Mouse (Mus musculus) lung, embryonic 14.5 days (tissue): ENCODE results near the gene Stxbp2. TPM values are rescaled to one million over a fixed set of nuclear protein-coding genes. Genes with fewer than 3 reads are reported as not detected.

Experiments
- ATAC-seq: fragments of 200-750 bp; cut with Nextera tagmentation; 2 replicates; pipeline ENCODE4 v1.8.0; 2017; ENCODE audit warnings: mild to moderate bottlenecking, moderate TSS enrichment, moderate library complexity; ENCODE audit not compliant: insufficient read depth
- DNase-seq: peaks from one replicate; pipeline ENCODE4 v3.0.0-alpha.2; 2015
- H3K27ac ChIP-seq: fragments of 300-500 bp; sonication (generic); 2 replicates; pipeline ENCODE4 v1.5.1; 2014; ENCODE audit warnings: low read depth, mild to moderate bottlenecking, moderate library complexity
- H3K27me3 ChIP-seq: fragments of 300-500 bp; sonication (generic); 2 replicates; pipeline ENCODE4 v1.6.1; 2014; ENCODE audit warnings: low read length, control low read depth; ENCODE audit not compliant: insufficient read depth
- H3K36me3 ChIP-seq: fragments of 300-500 bp; sonication (generic); 2 replicates; pipeline ENCODE4 v1.6.1; 2014; ENCODE audit warnings: control low read depth; ENCODE audit not compliant: insufficient read depth
- H3K4me1 ChIP-seq: fragments of 300-500 bp; sonication (generic); 2 replicates; pipeline ENCODE4 v1.6.1; 2014; ENCODE audit warnings: antibody characterized with exemption, control low read depth; ENCODE audit not compliant: insufficient read depth
- H3K4me2 ChIP-seq: fragments of 300-500 bp; sonication (generic); 2 replicates; pipeline ENCODE4 v1.6.1; 2014; ENCODE audit warnings: mild to moderate bottlenecking
- H3K4me3 ChIP-seq: fragments of 300-500 bp; sonication (generic); 2 replicates; pipeline ENCODE4 v1.5.1; 2014; ENCODE audit warnings: low read depth, low read length
- H3K9ac ChIP-seq: fragments of 300-500 bp; sonication (generic); 2 replicates; pipeline ENCODE4 v1.6.1; 2014
- H3K9me3 ChIP-seq: fragments of 300-500 bp; sonication (generic); 2 replicates; pipeline ENCODE4 v1.6.1; 2016; ENCODE audit warnings: low read depth, low read length, control low read depth
- CTCF ChIP-seq: IDR thresholded peaks from 2 replicates; pipeline ENCODE4 v1.5.1; 2016; ENCODE audit warnings: antibody characterized with exemption, low read depth
- WGBS: fragments of 180-500 bp; shearing (Covaris S2); extraction: QIAGEN DNeasy Blood & Tissue Kit; methylation state at CpG from one replicate; pipeline ENCODE4 v1.1.7; 2014; 5-methylcytosine and 5-hydroxymethylcytosine counted together
- polyA plus RNA-seq: library from polyadenylated mRNA; unstranded; fragments of >200 nt; fragmentation: Nextera tagmentation; extraction: Ambion mirVana; gene quantifications from 2 replicates; pipeline ENCODE4 v1.2.1, GENCODE M21; 2014

Gene Stxbp2
- polyA plus RNA-seq, 1 experiment from 2014 or later = 64.0 TPM

DNA sequence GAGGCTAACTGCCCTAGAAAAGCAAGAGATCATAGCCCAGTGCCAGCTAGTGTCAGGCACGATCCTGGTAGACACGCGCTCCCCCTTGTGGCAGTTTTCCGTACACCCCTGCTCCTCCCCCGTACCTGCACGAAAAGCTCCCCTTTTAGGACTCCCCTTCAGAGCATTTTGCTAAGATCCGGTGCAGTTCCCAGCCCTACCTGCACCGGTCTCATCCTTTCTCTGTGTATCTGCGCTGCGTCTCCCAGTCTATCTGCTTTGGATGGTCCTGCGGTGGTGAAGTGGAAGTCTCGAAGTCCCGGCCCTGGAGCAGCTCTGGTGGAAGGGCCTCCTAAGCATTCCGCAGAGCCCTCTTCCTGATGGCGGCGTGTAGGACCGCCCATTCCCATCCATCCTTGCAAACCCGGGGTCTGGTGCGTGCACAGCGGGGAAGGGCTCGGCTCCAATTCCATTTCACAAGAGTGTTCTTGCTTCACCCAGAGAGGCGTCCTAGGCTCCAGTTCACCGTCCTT is 41.3 kb downstream of the Stxbp2 start, which contains the start of gene Fcor:
Gene Fcor (minus strand): TSS at position 383 of the 512 bp plus-strand sequence.
- peak within 1 kb of the TSS; percentile 72 for H3K4me2 ChIP-seq
- H3K36me3 ChIP-seq = no peaks in the 10 kb centered on the region
- no peaks in the 10 kb centered on the region for H3K9me3 ChIP-seq
- ATAC-seq = peak; percentile 87
- peak; percentile 92 for TF ChIP-seq CTCF
- DNase-seq = peak; percentile 87
- H3K9ac ChIP-seq = peak within 1 kb of the TSS; percentile 52
- H3K27ac ChIP-seq = peak within 1 kb of the TSS; percentile 13; the same call in 1 of the 2 replicates
- H3K27me3 ChIP-seq = no peaks in the 10 kb centered on the region
- WGBS = 0% methylated on average over 23 of the region's 23 CpGs
- H3K4me1 ChIP-seq = no peaks in the 10 kb centered on the region
- H3K4me3 ChIP-seq = peak within 1 kb of the TSS; percentile 52

DNA sequence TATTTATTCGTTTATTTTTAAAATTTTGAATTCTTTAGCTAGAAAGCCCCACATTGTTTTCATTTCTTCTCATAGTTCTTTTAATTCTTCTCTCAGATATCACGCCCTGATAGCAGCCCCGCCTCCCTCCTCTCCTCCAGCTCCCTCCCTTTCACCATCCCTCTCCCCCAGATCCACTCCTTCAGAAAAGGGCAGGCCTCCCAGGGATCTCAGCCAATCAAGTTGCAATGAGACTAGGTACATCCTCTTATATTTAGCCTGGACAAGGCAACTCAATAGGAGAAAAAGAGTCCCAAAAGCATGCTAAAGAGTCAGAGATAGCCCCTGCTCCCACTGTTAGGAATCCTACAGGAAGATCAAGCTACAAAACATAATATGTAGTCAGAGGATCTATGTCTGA is 43.9 kb downstream of the Stxbp2 start:
- Histone ChIP-seq H3K27me3 (no peaks in the 10 kb centered on the region), H3K4me2 (no peak overlapping the region), H3K9ac (no peak overlapping the region), H3K36me3 (peaks cover 13% of the 10 kb centered on the region), H3K4me3 (no peak overlapping the region), H3K9me3 (no peaks in the 10 kb centered on the region), H3K4me1 (no peaks in the 10 kb centered on the region), H3K27ac (no peak overlapping the region)
- 49% methylated on average over 3 of the region's 3 CpGs for WGBS
- ATAC-seq (no peak), DNase-seq (no peak)
- TF ChIP-seq CTCF = no peak

DNA sequence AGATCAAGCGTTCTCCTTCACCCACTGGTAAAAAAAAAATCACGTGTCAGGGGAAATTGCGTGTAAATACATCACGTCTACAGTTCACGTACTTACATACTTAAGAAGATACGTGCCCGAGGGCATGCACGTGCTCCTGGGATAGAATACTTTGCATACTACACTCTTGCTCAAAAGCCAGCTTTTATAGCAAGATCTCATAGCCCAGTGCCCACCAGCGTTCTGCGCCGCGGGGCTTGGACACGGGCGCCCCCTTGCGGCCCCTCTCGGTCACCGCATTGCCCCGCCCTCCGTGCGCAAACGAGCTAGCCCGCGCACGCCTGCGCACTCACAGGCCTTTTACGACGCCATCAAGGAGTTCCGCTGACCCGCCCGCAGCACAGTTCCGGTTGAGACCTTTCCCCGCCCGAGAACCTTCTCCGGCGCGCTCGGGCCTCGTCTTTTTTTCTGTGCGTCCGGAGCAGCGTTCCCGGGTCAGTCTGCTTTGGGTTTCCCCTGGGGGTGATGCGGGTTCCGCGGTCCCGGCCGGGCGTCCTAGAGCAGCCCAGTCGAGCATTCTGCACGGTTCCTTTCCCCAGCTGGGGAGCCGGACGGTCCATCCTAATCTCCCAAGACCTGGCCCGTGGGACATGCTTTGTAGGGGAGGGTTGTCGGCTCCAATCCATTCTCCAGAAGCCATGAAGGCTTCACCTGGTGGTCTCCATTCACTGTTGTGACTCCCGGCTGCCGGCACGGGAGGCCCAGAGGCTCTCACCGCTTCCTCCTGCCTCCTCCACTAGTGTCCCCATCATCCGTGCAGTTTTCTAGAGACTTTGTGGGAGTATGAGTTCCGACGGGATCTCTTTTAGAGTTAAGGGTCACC is 45.6 kb downstream of the Stxbp2 start, which contains the start of gene Trappc5:
Gene Trappc5 (plus strand): TSS at position 169 of the 862 bp plus-strand sequence.
- DNase-seq = peak; percentile 97
- H3K4me1 ChIP-seq = no peaks in the 10 kb centered on the region
- H3K27ac ChIP-seq = peak within 1 kb of the TSS; percentile 95
- H3K4me2 ChIP-seq = peak within 1 kb of the TSS; percentile 60
- peak within 1 kb of the TSS; percentile 96 for H3K9ac ChIP-seq
- peaks cover 24% of the 10 kb centered on the region for H3K36me3 ChIP-seq
- peak; percentile 77 for ATAC-seq
- H3K27me3 ChIP-seq = no peaks in the 10 kb centered on the region
- peak within 1 kb of the TSS; percentile 87 for H3K4me3 ChIP-seq
- WGBS = under 1% methylated on average over 61 of the region's 61 CpGs
- TF ChIP-seq CTCF = peak; percentile 91
- no peaks in the 10 kb centered on the region for H3K9me3 ChIP-seq

DNA sequence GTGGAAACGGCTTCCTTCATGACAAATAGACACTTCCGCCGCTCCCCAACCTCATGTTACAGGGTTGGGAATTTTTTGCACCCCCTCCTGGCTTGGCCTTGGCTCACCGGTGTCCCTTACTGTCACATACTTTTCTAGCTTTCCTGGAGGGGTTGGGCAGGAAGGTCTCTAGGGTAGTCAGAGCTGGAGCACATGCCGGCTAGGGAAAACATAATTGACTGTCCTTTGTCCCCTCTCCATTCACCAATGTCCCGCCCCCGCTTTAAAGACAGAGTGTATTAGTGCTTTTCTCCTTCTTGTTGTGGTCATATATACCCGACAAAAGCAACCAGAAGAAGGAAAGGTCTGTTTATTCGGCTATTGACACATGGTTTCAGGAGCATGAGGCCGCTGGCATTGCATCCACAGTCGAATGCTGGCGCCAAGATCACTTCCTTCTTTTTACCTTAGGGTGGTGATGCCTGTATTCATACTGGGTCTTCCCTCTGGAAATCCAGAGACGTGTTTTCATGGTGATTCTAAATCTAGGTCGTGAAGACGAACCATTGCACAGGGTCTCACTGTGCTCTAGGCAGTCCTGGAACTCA is 46.3 kb downstream of the Stxbp2 start:
- Histone ChIP-seq H3K36me3 (peaks cover 29% of the 10 kb centered on the region), H3K4me3 (peak overlapping the region; percentile 87), H3K27me3 (no peaks in the 10 kb centered on the region), H3K27ac (peak overlapping the region; percentile 95), H3K4me1 (no peaks in the 10 kb centered on the region), H3K9ac (peak overlapping the region; percentile 96), H3K9me3 (no peaks in the 10 kb centered on the region), H3K4me2 (peak overlapping the region; percentile 60)
- DNase-seq = peak; percentile 42
- no peak for TF ChIP-seq CTCF
- under 1% methylated on average over 15 of the region's 15 CpGs for WGBS
- peak; percentile 13; the same call in 1 of the 2 replicates for ATAC-seq

DNA sequence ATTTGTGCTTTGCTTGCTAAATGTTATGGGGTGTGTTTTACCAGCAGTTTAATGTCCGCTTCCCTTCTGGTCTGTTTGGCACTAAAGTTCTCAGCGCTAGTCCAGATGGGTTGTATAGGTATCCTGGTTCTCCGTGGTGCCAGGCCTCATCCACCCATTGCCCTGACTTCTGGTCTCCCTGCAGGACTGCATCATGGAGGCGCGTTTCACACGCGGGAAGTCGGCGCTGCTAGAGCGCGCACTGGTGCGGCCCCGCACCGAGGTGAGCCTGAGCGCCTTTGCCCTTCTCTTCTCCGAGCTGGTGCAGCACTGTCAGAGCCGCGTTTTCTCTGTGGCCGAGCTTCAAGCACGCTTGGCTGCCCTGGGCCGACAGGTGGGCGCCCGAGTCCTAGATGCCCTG is 48.1 kb downstream of the Stxbp2 start:
- Histone ChIP-seq H3K27me3 (no peaks in the 10 kb centered on the region), H3K4me1 (no peaks in the 10 kb centered on the region), H3K27ac (no peak overlapping the region), H3K9me3 (no peaks in the 10 kb centered on the region), H3K4me3 (no peak overlapping the region), H3K4me2 (no peak overlapping the region), H3K36me3 (peaks cover 29% of the 10 kb centered on the region), H3K9ac (no peak overlapping the region)
- ATAC-seq (no peak), DNase-seq (no peak)
- WGBS = 93% methylated on average over 23 of the region's 23 CpGs
- no peak for TF ChIP-seq CTCF

DNA sequence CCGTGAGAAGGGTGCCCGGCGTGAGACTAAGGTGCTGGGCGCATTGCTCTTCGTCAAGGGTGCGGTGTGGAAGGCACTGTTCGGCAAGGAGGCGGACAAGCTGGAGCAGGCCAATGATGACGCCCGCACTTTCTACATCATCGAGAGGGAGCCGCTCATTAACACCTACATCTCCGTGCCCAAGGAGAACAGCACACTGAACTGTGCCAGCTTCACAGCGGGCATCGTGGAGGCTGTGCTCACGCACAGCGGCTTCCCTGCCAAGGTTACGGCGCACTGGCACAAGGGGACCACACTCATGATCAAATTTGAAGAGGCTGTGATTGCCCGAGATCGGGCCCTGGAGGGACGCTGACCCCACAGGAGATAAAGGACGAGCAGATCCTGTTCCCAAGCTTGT is 48.5 kb downstream of the Stxbp2 start:
- 97% methylated on average over 23 of the region's 23 CpGs for WGBS
- ATAC-seq (no peak), DNase-seq (no peak)
- no peak for TF ChIP-seq CTCF
- Histone ChIP-seq H3K4me1 (no peaks in the 10 kb centered on the region), H3K36me3 (peaks cover 29% of the 10 kb centered on the region), H3K4me3 (no peak overlapping the region), H3K27me3 (no peaks in the 10 kb centered on the region), H3K4me2 (no peak overlapping the region), H3K9ac (no peak overlapping the region), H3K27ac (no peak overlapping the region), H3K9me3 (no peaks in the 10 kb centered on the region)

DNA sequence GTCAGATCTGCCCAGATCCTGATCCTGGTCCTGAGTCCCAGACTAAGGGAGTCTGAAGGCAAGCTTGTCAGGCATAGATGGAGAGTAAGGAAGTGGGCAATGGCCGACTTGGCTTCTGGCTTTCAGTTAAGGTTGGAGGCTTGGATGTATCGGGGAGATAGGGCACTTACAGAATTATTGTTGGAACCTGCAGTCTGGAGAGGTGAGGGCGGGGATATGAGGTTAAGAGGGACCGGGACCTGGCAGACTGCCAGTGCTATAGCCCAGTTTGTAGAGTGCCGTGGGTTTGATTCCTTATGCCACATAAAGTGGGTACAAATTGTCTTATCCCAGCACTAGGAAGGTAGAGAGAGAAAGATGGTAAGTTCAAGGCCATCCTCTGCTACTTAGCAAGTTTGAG is 48.9 kb downstream of the Stxbp2 start:
- DNase-seq (no peak), ATAC-seq (no peak)
- Histone ChIP-seq H3K27ac (no peak overlapping the region), H3K4me2 (no peak overlapping the region), H3K9ac (no peak overlapping the region), H3K9me3 (no peaks in the 10 kb centered on the region), H3K27me3 (no peaks in the 10 kb centered on the region), H3K36me3 (peaks cover 29% of the 10 kb centered on the region), H3K4me3 (no peak overlapping the region), H3K4me1 (no peaks in the 10 kb centered on the region)
- WGBS = 77% methylated on average over 5 of the region's 5 CpGs
- no peak for TF ChIP-seq CTCF
